ENCODE assay signal across 24 mouse cellular contexts in the genomic region with DNA sequence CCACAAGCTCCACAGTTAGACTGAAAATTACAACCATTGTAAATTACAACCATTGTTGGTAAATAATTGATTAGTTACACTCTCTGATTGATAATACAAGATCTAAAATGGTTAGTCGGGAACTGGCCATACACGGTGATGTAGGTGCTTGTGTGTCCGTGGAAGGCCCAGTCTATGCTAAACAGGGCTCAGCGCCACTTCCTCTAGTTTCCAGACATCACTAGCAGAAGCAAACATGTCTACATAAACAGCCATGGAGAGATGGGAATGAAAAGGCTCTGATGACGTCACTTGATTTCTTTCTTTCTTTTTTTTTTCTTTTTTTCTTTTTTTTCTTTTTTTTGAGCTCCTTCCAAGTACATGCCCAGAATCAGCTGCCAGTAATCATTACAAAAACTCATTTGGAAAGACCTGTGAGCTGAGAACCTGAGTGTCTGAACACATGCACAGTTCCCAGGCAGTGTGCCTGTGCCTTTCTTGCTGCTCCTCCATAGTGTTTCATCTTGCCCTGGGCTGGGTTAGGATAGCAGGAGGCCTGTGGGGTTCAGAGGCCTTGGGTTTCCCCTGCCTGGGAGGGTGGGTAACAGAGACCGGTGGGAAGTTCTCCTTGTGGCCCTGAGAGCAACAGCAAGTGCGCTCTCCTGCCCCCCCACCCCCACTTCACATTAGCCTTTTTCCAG. TPM values are rescaled to one million over a fixed set of nuclear protein-coding genes. Genes with fewer than 3 reads are reported as not detected.
"Had no signal": no experiment of that assay in that cellular context is flagged by ENCODE, and none has a peak within 500 bp of the region (broad histone marks: within the 10 kb centered on the region; RNA-seq: fewer than 3 reads in every experiment).

No protein-coding gene starts in this region.

RNA-seq across cellular contexts. Expression of gene Gm1604a, which starts 44.3 kb away (rescaled TPM):
- total RNA-seq: gastrocnemius, adult 2 months; gastrocnemius, postnatal 10 days; gastrocnemius, postnatal 25 days; gastrocnemius, postnatal 4 days; heart, adult 18-20 months; heart, adult 8-10 months; heart, postnatal 10 days; heart, postnatal 25 days; heart, postnatal 4 days; liver, adult 2 months had no signal
- polyA plus RNA-seq: heart, embryonic 10.5 days; heart, embryonic 12.5 days; heart, embryonic 14.5 days; hindbrain, embryonic 10.5 days; hindbrain, embryonic 12.5 days; inflammation-experienced regulatory T-cells, adult 6 months; intestine, embryonic 15.5 days; intestine, postnatal 0 days; kidney, embryonic 14.5 days; kidney, embryonic 16.5 days; limb, embryonic 11.5 days; limb, embryonic 13.5 days; limb, embryonic 15.5 days; liver, adult 2 months; liver, embryonic 12.5 days had no signal
